In genomic region chr12:118301866-118302835, GRCm38 (mm10) we compare ENCODE assay signal across 8 mouse cellular contexts. TPM values are rescaled to one million over a fixed set of nuclear protein-coding genes. Genes with fewer than 3 reads are reported as not detected.
DNase-seq lines count a peak whose midpoint lies in the region; ATAC-seq lines count a peak whose summit lies in the region.

No protein-coding gene starts in this region.

- no peaks in the 10 kb centered on the region for H3K36me3 ChIP-seq in lung, embryonic 16.5 days (ENCODE audit: control insufficient read depth, insufficient read depth, low read length)

- under 1% methylated on average over 72 of the region's 74 CpGs for whole genome bisulfite sequencing in lung, embryonic 16.5 days

- H3K9me3 ChIP-seq in lung, embryonic 16.5 days (ENCODE audit: control insufficient read depth, low read length), result no peaks in the 10 kb centered on the region

- ATAC-seq in hematopoietic stem cell, adult 5-6 weeks (replicated peaks in 1 of 2; ENCODE audit: insufficient read depth in 1 of 2, low FRiP score in 2 of 2, low TSS enrichment in 1 of 2, low read depth in 1 of 2, poor library complexity in 2 of 2, severe bottlenecking in 2 of 2), result peak; percentile 77 to 81
- peak; percentile 89 for ATAC-seq in lung, embryonic 16.5 days (ENCODE audit: low read depth)

- H3K4me3 ChIP-seq in lung, embryonic 16.5 days (ENCODE audit: low read length), result peak overlapping the region; percentile 92

- H3K4me2 ChIP-seq in lung, embryonic 16.5 days (ENCODE audit: low read depth, low read length), result peak overlapping the region; percentile 92

- peak; percentile 98 for DNase-seq in MEL-GATA-1-ER (ENCODE audit: extremely low read depth, low read depth)
- peak; percentile 100 for DNase-seq in cerebellum, adult 8-10 months
- peak; percentile 97 for DNase-seq in forelimb bud, embryonic 11.5 days (ENCODE audit: low read depth, low spot score)
- peak; percentile 96 for DNase-seq in layer of hippocampus, adult 9-10 months (ENCODE audit: low spot score)
- DNase-seq in ovary, postnatal 10 days (ENCODE audit: low spot score), result peak; percentile 94
- peak; percentile 97 to 99 for DNase-seq in thymus, postnatal 10 days (ENCODE audit: low spot score in 2 of 2)

- H3K27me3 ChIP-seq in lung, embryonic 16.5 days (ENCODE audit: control insufficient read depth, insufficient read depth, low read depth, low read length), result no peaks in the 10 kb centered on the region

- peak overlapping the region; percentile 87 for H3K9ac ChIP-seq in lung, embryonic 16.5 days (ENCODE audit: low read length)

- peaks cover 13% of the 10 kb centered on the region for H3K4me1 ChIP-seq in lung, embryonic 16.5 days (replicated peaks; ENCODE audit: control insufficient read depth, insufficient read depth, low read length)

- H3K27ac ChIP-seq in lung, embryonic 16.5 days (ENCODE audit: low read length), result peak overlapping the region; percentile 94

RNA-seq across cellular contexts. Expression of gene Sp4, which starts 0.9 kb away (rescaled TPM):
- total RNA-seq in hematopoietic stem cell, adult 5-6 weeks (2017), result 29.9 and 30.0 TPM in 2 replicates
- 8.0 and 8.8 TPM in 2 replicates for polyA plus RNA-seq in lung, embryonic 16.5 days (2015; fragmentation: Nextera tagmentation; extraction: Ambion mirVana)

Comparison
In these comparisons a context has a peak if more than half of its experiments do, and no peak if none do; other contexts are left out.
1. Peak in every context shown above with its lines: DNase-seq, ATAC-seq, H3K4me3 ChIP-seq and H3K27ac ChIP-seq.